Mouse (Mus musculus): Measurements from ENCODE around the gene Bcar3.

The Bcar3 gene

DNA sequence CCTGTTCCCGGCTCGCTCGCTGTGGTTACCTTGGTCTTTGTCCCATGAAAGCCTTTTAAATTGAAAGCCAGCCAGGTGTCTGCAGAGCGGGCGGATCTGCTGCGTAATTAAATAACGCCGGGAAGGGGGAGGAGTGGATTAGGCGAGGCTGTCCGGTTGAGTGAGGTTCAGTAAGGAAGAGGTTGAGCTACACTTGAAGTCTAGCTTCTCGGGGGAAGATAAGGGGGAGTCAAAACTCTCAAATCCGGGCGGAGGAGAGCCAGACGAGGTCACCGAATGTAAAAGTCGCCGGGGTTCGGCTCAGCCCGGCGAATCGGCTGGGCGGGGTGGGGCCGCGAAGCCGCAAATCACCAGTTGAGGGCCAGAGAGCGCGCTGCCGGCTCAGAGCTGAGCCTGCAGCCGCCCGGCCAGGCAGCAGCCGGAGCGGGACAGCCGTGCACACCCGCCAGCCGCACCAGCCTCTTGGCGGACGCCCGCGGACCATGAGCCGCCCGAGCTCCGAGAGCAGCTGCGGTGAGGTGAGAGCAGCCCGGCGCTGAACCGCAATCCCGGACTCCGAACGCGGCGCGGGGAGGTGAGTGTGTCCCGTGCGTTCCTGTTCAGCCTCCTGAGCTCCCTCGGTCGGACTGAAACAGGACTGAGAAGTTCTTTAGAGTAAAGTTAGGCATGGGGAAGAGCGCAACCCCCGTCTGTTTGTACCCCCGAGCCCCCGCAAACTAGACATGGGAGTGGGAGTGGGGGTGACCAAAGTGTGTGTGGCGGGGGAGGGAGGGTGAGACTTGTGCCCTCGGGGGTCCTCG is 125.9 kb downstream of the Bcar3 start:
- DNase-seq (ENCODE audit: low spot score), result peak; percentile 37

DNA sequence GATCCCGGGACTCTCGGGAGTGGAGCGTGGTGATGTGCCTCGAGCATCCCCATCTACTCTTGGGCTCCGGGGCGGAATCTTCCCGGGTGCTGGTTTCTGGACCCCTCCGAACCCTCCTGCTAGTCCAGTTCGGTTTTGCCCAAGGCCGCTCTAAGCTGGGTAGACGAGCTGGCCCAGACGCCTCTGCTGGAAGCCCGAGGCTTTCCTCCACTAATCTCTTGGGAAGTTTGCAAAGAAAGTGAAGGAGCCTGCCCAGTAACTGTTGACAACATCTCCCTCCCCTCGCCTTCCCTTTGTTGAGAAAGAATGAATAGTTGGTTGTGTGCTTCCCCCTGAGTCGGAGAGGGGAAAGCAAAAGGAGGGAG is 126.5 kb downstream of the Bcar3 start:
- no peak for DNase-seq (ENCODE audit: low spot score)

DNA sequence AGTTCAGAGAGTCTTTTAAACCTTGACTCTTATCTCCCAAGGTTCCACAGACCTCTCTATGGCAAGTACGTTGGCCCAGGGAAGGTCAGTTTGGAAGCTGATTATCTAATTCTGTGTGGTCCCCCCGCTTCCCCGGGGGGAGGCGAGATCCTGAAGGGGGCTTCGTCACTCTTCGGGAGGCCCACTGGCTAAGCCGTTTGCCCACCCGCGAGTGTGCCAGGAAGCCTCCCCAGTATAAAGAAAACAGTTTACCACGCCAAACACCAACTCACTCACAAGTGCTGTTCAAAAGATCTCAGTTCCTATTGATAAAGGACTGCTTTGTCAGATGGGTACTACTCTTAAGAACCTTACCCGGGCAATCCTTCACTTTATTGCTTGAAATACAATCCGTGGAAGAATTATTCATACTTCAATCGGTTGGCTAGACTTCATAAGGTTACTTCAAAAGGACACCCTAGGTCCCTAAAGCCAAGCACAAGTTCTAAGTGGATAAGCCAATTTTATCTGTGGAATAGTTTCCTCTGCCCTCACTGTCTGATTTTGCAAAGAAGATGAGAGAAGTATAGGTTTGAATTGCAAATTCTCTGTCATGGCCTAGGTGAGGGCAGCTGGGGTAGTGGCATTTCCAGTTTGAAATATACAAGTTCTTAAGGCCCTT is 127.2 kb downstream of the Bcar3 start:
- DNase-seq (ENCODE audit: low spot score), result no peak

GRCm38 (mm10) chr3:122421802-122422201 is 127.9 kb downstream of the Bcar3 start:
- DNase-seq (ENCODE audit: low spot score), result no peak

DNA sequence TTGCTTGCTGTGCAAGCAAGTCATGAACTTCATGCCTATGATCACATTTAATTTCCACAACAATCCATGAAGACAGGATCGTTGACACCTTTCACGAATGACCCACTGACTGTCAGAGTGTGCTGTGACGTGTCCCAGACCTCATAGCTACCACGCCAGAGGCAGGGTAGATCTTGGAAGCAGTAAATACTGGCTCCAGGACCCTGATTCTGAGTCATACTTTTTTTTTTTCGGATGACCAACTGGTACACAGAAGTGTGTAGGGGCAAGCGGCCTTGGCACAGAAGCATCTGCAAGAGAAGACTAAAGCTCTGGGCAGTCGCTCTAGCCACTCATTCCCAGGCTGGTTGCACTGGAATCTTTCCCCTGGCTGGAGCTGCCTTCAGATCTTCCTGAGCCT is 128.3 kb downstream of the Bcar3 start:
- no peak for DNase-seq (ENCODE audit: low spot score)

- no peak for DNase-seq (ENCODE audit: low spot score)
Observed at GRCm38 (mm10) chr3:122423643-122424042, 129.7 kb downstream of the Bcar3 start.

DNA sequence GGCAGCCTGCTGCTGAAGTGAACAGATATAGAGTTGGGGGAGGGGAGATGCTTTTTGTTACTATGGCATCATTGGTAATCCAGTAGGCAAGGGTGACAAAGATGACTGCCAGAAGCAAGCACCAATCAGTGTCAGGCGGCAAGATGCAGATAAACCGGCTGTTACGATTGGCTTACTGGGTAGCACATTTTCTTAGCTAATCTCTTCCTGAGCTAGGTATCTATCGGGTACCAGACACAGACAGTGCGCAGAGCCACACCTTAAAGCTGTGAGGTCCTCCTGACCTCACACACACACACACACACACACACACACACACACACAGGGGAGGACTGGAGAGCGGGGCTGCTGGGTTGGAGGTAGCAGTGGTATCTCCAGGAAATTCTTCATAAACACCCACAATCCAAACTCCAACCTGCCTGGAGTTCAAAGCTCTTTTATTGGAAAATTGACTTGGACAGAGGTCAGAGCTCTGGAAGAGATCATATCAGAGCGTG is 134.4 kb downstream of the Bcar3 start:
- no peak for DNase-seq (ENCODE audit: low spot score)

DNA sequence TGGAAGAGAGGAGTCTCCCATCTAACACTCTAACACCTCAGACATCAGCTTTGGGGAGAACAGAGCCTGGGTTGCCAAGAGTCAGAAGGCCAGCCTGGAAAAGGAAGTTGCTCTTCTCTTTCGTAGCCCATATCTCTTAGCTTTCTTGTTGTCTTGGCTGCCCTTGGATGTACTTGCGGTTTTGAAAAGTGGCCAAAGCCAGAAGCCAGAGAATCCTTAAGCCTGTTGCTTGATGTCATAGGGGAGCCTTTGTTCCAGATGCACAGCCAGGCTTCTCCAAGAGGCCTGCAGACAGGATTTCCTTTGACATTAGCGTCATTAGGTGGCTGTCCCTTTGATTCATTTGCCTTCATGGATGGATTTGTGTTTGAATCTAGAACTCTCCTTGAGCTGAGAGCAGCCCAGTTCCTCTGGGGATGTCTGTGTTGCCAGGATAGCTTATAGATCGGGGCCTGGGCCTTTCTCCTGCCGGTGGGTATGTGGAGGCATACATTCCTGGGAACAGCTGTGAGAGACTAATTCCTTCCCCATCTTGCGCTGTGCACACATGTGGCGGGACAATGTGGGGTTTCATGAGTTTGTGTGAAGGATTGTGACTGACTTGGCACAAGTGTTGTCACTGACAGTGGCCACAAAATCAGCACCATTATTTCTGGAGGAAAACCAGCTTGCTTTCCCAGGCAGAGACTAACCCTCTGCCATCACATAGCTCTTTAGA is 137.0 kb downstream of the Bcar3 start:
- DNase-seq (ENCODE audit: low spot score), result no peak

DNA sequence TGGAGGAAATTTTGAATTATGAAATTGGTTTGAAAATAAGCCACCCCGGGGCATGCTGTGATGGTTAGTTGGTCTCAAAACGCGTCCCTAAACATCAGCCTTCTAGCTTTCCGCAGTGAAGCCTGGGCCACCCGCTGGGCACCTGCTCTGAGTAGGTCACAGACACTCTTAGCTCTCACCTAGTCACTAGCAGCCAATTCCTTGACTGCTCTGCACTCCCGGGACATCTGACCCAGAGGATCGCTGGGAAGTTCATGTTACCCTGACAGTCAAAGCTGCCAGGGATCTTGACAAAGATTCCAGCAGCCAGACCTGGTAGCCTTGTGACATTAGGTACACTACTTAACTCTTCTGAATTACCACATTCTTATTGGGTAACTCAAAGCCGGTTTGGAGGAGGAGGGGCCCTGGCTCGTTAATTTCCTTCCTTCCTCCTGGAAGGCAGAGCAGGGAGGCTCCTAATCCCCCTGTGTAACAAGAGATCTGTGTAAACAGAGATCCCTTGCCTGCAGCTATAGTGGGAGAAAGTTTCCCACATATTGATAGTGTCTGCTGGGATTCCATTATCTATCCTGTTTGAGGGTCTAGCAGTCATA is 139.0 kb downstream of the Bcar3 start:
- DNase-seq (ENCODE audit: low spot score), result no peak

GRCm38 (mm10) chr3:122433975-122434626 is 140.2 kb downstream of the Bcar3 start:
- DNase-seq (ENCODE audit: low spot score), result no peak

GRCm38 (mm10) chr3:122434983-122435935 is 141.3 kb downstream of the Bcar3 start:
- no peak for DNase-seq (ENCODE audit: low spot score)

GRCm38 (mm10) chr3:122438143-122438825 is 144.3 kb downstream of the Bcar3 start:
- no peak for DNase-seq (ENCODE audit: low spot score)

DNA sequence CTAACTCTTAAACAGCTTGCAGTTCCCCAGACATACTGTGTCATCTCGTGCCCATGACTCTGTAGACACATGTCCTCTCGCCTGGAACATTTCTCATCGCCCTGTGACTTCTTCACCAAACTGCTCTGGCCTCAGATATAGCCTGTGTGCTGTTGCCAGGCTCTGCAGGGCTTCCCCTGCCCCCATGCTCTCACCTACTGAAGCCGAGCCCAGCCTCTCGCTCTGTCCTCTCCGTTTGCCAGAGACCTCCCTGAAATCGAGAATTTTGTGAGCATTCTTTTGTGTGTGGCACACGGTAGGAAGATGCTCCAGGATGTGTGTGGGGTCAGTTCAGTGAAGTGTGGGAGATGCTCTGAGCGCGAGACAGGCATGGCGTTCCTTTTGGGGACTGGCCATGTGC is 151.8 kb downstream of the Bcar3 start:
- DNase-seq (ENCODE audit: low spot score), result no peak

DNA sequence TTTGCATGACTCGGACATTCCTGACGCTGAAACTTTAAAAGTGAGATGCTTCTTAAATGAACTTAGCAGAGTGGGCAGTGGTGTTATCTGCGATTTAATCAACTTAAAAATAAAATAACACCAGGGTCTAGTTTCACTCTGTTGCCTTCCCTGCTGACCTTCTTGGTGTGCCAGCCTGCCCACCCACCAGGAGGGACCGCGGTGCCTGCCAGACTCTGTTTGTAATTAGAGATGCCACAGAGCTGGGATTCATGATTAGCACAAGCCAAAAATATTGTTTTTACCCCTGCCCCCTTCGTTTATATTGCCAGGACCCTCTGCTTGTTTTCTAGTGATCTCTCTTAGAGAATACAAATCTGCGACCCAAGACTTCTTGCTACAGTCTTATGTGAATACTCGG is 152.7 kb downstream of the Bcar3 start:
- no peak for DNase-seq (ENCODE audit: low spot score)

- no peak for DNase-seq (ENCODE audit: low spot score)
Observed at GRCm38 (mm10) chr3:122448196-122448595, 154.3 kb downstream of the Bcar3 start.

DNA sequence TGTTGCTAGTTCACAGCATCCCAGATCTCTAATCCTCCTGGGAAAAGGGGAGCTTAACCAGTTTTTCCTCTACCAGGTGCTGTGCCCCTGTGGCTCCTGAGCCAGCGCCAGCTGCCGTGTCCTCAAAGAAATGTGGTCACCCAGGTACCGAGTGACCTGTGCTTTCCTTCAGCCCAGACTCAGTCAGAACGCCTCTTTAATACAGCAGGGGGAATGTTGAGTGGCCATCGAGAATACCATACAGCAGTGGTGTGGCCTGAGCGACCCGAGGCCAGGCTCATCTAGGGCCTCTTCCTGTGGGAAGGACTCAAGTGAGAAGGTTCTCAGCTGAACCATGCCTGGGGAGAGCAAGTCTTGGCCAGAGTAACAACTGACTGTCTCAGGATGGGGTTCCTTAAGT is 156.1 kb downstream of the Bcar3 start:
- DNase-seq (ENCODE audit: low spot score), result no peak

GRCm38 (mm10) chr3:122453875-122454274 is 159.9 kb downstream of the Bcar3 start:
- no peak for DNase-seq (ENCODE audit: low spot score)

- no peak for DNase-seq (ENCODE audit: low spot score)
Observed at GRCm38 (mm10) chr3:122456156-122456555, 162.2 kb downstream of the Bcar3 start.

- DNase-seq (ENCODE audit: low spot score), result no peak
Observed at GRCm38 (mm10) chr3:122456807-122457206, 162.9 kb downstream of the Bcar3 start.

- DNase-seq (ENCODE audit: low spot score), result no peak
Observed at GRCm38 (mm10) chr3:122457723-122458122, 163.8 kb downstream of the Bcar3 start.

Measured in layer of hippocampus, adult 11-12 months (tissue).